8 mouse cellular contexts compared by ENCODE assay signal in the genomic region with DNA sequence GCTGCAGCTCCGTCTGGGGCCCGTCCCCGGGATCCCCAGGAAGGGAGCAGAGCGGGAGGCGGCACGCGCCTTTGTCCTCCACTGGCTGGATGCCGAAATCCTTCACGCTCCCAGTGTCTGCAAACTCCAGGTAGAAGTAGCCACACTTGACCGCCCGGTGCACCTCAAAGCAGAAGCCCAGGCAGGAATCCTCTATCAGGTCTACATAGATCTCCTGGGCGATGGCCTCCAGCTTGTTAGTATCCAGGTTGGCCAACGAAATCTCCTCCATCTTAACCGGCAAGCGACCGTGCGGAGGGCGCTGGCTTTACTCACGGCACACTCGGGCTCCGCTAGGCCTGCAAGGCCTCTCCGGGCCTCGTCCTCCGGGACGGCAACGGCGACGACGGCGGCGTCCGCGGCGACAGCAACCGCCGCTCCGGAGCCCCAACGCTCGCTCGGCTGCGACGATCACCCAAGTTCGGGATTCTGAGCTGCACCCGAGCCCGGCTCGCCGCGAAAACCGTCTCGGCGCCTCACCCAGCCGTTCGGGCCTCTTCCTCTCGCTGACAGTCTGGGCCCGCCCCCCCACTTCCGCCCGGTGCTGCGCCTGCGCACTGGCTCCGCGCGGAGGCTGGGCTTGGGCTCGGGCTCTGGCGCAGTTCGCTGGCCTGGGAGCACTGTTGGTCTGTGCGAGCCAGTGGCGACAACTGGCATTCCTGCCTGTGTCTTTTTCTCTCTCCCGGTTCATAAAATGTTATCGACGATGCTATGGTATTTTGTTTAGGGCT. TPM values are rescaled to one million over a fixed set of nuclear protein-coding genes. Genes with fewer than 3 reads are reported as not detected.
DNase-seq lines count a peak whose midpoint lies in the region; ATAC-seq lines count a peak whose summit lies in the region.

Gene Atxn7l3b, minus strand, starts transcription at position 550 of the 770 bp plus-strand sequence.

- peak; percentile 98 for ATAC-seq in heart, embryonic 13.5 days (ENCODE audit: extremely low read depth, insufficient number of reproducible peaks, low FRiP score, low TSS enrichment)
- ATAC-seq in liver, embryonic 12.5 days = peak; percentile 99
- ATAC-seq in stomach, embryonic 15.5 days (ENCODE audit: insufficient read depth, low FRiP score, low read depth) = peak; percentile 100

- H3K4me3 ChIP-seq in brown adipose tissue, adult 24 weeks (ENCODE audit: insufficient read depth, low read depth, low read length) = peak within 1 kb of the TSS; percentile 79
- peak within 1 kb of the TSS; percentile 69 for H3K4me3 ChIP-seq in heart, embryonic 13.5 days
- peak within 1 kb of the TSS; percentile 80 for H3K4me3 ChIP-seq in liver, embryonic 12.5 days
- H3K4me3 ChIP-seq in stomach, embryonic 15.5 days (replicated peaks) = peak within 1 kb of the TSS; percentile 74

- H3K27me3 ChIP-seq in heart, embryonic 13.5 days (replicated peaks) = no peaks in the 10 kb centered on the region
- H3K27me3 ChIP-seq in liver, embryonic 12.5 days (replicated peaks) = no peaks in the 10 kb centered on the region
- no peaks in the 10 kb centered on the region for H3K27me3 ChIP-seq in stomach, embryonic 15.5 days (replicated peaks)

- H3K4me1 ChIP-seq in brown adipose tissue, adult 24 weeks (ENCODE audit: control insufficient read depth, insufficient read depth, insufficient read length, low read length) = peaks cover 19% of the 10 kb centered on the region
- peaks cover 28% of the 10 kb centered on the region for H3K4me1 ChIP-seq in heart, embryonic 13.5 days
- H3K4me1 ChIP-seq in liver, embryonic 12.5 days = peaks cover 26% of the 10 kb centered on the region
- peaks cover 13% of the 10 kb centered on the region; the same call in 1 of the 2 replicates for H3K4me1 ChIP-seq in stomach, embryonic 15.5 days

- H3K27ac ChIP-seq in brown adipose tissue, adult 24 weeks (replicated peaks; ENCODE audit: low read depth, low read length) = peak within 1 kb of the TSS; percentile 78
- peak within 1 kb of the TSS; percentile 91 for H3K27ac ChIP-seq in heart, embryonic 13.5 days (replicated peaks)
- H3K27ac ChIP-seq in liver, embryonic 12.5 days = peak within 1 kb of the TSS; percentile 91
- H3K27ac ChIP-seq in stomach, embryonic 15.5 days = peak within 1 kb of the TSS; percentile 94

- peak within 1 kb of the TSS; percentile 92 for H3K9ac ChIP-seq in heart, embryonic 13.5 days
- H3K9ac ChIP-seq in liver, embryonic 12.5 days = peak within 1 kb of the TSS; percentile 91
- peak within 1 kb of the TSS; percentile 93 for H3K9ac ChIP-seq in stomach, embryonic 15.5 days

- H3K9me3 ChIP-seq in heart, embryonic 13.5 days = no peaks in the 10 kb centered on the region
- H3K9me3 ChIP-seq in liver, embryonic 12.5 days (replicated peaks) = no peaks in the 10 kb centered on the region
- H3K9me3 ChIP-seq in stomach, embryonic 15.5 days = no peaks in the 10 kb centered on the region

- DNase-seq in CD4-positive, CD25-positive, alpha-beta regulatory T cell, adult 2 months (ENCODE audit: low read depth, low spot score) = peak; percentile 95
- peak; percentile 13 for DNase-seq in fat pad, adult 2 months (ENCODE audit: extremely low read depth, low read depth, low spot score)
- DNase-seq in kidney, postnatal 10 days = peak; percentile 97
- DNase-seq in natural killer cell, adult 2 months (ENCODE audit: low spot score in 2 of 2) = peak; percentile 91 to 92

- H3K4me2 ChIP-seq in heart, embryonic 13.5 days = peak within 1 kb of the TSS; percentile 85
- peak within 1 kb of the TSS; percentile 81 for H3K4me2 ChIP-seq in liver, embryonic 12.5 days
- H3K4me2 ChIP-seq in stomach, embryonic 15.5 days = peak within 1 kb of the TSS; percentile 72

- peaks cover 36% of the 10 kb centered on the region for H3K36me3 ChIP-seq in heart, embryonic 13.5 days
- peaks cover 30% of the 10 kb centered on the region for H3K36me3 ChIP-seq in liver, embryonic 12.5 days
- H3K36me3 ChIP-seq in stomach, embryonic 15.5 days = peaks cover 14% of the 10 kb centered on the region; the same call in 1 of the 2 replicates

- WGBS in heart, embryonic 13.5 days = under 1% methylated on average over 70 of the region's 70 CpGs
- WGBS in liver, embryonic 12.5 days (ENCODE audit: insufficient replicate concordance) = 2% methylated on average over 70 of the region's 70 CpGs
- WGBS in stomach, embryonic 15.5 days = under 1% methylated on average over 70 of the region's 70 CpGs

RNA-seq across cellular contexts. Expression of gene Atxn7l3b, which starts in this region (rescaled TPM):
- polyA plus RNA-seq in brown adipose tissue, adult 24 weeks (2012; ENCODE audit: insufficient read depth, insufficient read length, missing spikeins) = 30.5 and 34.0 TPM in 2 replicates
- polyA plus RNA-seq in heart, embryonic 13.5 days (2015; fragmentation: Nextera tagmentation; extraction: Ambion mirVana) = 111 and 113 TPM in 2 replicates
- 69.1 and 76.4 TPM in 2 replicates for polyA plus RNA-seq in liver, embryonic 12.5 days (2016; fragmentation: Nextera tagmentation; extraction: Ambion mirVana)
- 194 and 209 TPM in 2 replicates for polyA plus RNA-seq in stomach, embryonic 15.5 days (2015; fragmentation: Nextera tagmentation; extraction: Ambion mirVana)

Comparison
In these comparisons a context has a peak if more than half of its experiments do, and no peak if none do; other contexts are left out.
1. Peak in every context shown above with its lines: DNase-seq, ATAC-seq, H3K4me3 ChIP-seq and H3K27ac ChIP-seq.
2. DNase-seq: peak in every context shown above with its lines; median percentile 97 in kidney, postnatal 10 days; 95 in CD4-positive, CD25-positive, alpha-beta regulatory T cell, adult 2 months; 92 in natural killer cell, adult 2 months; 13 in fat pad, adult 2 months.